Mouse (Mus musculus) intestine, embryonic 14.5 days (tissue): ENCODE data around the gene Rnf213. TPM values are rescaled to one million over a fixed set of nuclear protein-coding genes. Genes with fewer than 3 reads are reported as not detected.

ENCODE experiments used
- ATAC-seq: fragments of 200-750 bp; cut with Nextera tagmentation; replicated peaks from 2 replicates; pipeline ENCODE4 v1.8.0; 2017; ENCODE audit warnings: low read depth, moderate number of reproducible peaks, moderate TSS enrichment, moderate library complexity; ENCODE audit not compliant: low FRiP score, low TSS enrichment
- DNase-seq: peaks from one replicate; pipeline ENCODE4 v3.0.0-alpha.2; 2018; ENCODE audit warnings: low spot score
- H3K27ac ChIP-seq: fragments of 300-500 bp; sonication (generic); 2 replicates; pipeline ENCODE4 v1.5.1; 2014; ENCODE audit warnings: low read depth, mild to moderate bottlenecking, control low read depth
- H3K27me3 ChIP-seq: fragments of 300-500 bp; sonication (generic); replicated peaks from 2 replicates; pipeline ENCODE4 v1.6.1; 2014; ENCODE audit warnings: low read length, control low read depth; ENCODE audit not compliant: control insufficient read depth, insufficient read depth
- H3K36me3 ChIP-seq: fragments of 300-500 bp; sonication (generic); 2 replicates; pipeline ENCODE4 v1.6.1; 2014; ENCODE audit warnings: low read length, control low read depth; ENCODE audit not compliant: control insufficient read depth, insufficient read depth
- H3K4me1 ChIP-seq: fragments of 300-500 bp; sonication (generic); replicated peaks from 2 replicates; pipeline ENCODE4 v1.6.1; 2014; ENCODE audit warnings: low read length, control low read depth, mixed read lengths; ENCODE audit not compliant: control insufficient read depth, insufficient read depth
- H3K4me2 ChIP-seq: fragments of 300-500 bp; sonication (generic); 2 replicates; pipeline ENCODE4 v1.6.1; 2014; ENCODE audit warnings: low read length
- H3K4me3 ChIP-seq: fragments of 300-500 bp; sonication (generic); 2 replicates; pipeline ENCODE4 v1.5.1; 2014; ENCODE audit warnings: low read depth, low read length, control low read depth, mixed read lengths
- H3K9ac ChIP-seq: fragments of 300-500 bp; sonication (generic); 2 replicates; pipeline ENCODE4 v1.6.1; 2014; ENCODE audit warnings: mild to moderate bottlenecking, low read length
- H3K9me3 ChIP-seq: fragments of 300-500 bp; sonication (generic); 2 replicates; pipeline ENCODE4 v1.6.1; 2016; ENCODE audit warnings: low read length, control low read depth; ENCODE audit not compliant: control insufficient read depth
- WGBS: fragments of 180-500 bp; shearing (Covaris S2); extraction: QIAGEN DNeasy Blood & Tissue Kit; methylation state at CpG from one replicate; pipeline ENCODE4 v1.1.7; 2014; 5-methylcytosine and 5-hydroxymethylcytosine counted together
- polyA plus RNA-seq: library from polyadenylated mRNA; unstranded; fragments of >200 nt; fragmentation: Nextera tagmentation; extraction: Ambion mirVana; gene quantifications from 2 replicates; pipeline ENCODE4 v1.2.1, GENCODE M21; 2014

Rnf213 gene
- polyA plus RNA-seq, 1 experiment from 2014 or later = 18.0 TPM

DNA sequence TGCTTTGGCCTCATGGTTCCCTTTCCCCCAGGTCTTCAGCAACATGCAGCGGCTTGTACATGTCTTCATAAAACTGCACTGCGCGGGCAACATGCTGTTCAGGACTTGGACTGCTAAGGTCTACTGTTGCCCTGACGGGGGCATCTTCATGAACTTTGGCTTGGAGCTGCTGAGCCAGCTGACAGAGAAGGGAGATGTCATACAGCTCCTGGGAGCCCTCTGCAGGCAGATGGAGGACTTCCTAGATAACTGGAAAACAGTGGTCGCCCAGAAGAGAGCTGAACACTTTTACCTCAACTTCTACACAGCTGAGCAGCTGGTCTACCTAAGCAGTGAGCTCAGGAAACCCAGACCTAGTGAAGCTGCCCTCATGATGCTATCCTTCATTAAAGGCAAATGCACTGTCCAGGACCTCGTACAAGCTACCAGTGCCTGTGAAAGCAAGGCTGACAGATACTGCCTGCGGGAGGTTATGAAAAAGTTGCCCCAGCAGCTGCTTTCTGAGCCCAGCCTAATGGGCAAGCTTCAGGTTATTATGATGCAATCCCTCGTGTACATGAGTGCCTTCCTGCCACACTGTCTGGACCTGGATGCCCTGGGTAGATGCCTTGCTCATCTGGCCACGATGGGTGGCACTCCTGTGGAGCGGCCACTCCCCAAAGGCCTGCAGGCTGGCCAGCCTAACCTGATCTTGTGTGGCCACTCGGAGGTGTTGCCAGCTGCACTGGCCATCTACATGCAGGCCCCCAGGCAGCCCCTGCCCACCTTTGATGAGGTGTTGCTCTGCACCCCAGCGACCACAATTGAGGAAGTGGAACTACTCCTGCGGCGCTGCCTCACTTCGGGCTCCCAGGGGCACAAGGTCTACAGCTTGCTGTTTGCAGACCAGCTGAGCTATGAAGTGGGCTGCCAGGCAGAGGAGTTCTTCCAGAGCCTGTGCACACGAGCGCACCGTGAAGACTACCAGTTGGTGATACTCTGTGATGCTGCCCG, 43.3 kb downstream of the Rnf213 start:
- Histone ChIP-seq H3K4me2 (no peak overlapping the region), H3K27ac (no peak overlapping the region), H3K4me1 (no peaks in the 10 kb centered on the region), H3K27me3 (no peaks in the 10 kb centered on the region), H3K4me3 (no peak overlapping the region), H3K9ac (no peak overlapping the region), H3K9me3 (no peaks in the 10 kb centered on the region), H3K36me3 (peaks cover 36% of the 10 kb centered on the region)
- DNase-seq (no peak), ATAC-seq (no peak)
- 81% methylated on average over 19 of the region's 19 CpGs for WGBS

GRCm38 (mm10) chr11:119438776-119439175, 45.9 kb downstream of the Rnf213 start:
- ATAC-seq = no peak
- Histone ChIP-seq H3K9me3 (no peaks in the 10 kb centered on the region), H3K36me3 (peaks cover 47% of the 10 kb centered on the region), H3K4me3 (no peak overlapping the region), H3K9ac (no peak overlapping the region), H3K27ac (no peak overlapping the region), H3K27me3 (no peaks in the 10 kb centered on the region), H3K4me2 (no peak overlapping the region), H3K4me1 (no peaks in the 10 kb centered on the region)
- DNase-seq = no peak
- WGBS = 75% methylated on average over 8 of the region's 8 CpGs

DNA sequence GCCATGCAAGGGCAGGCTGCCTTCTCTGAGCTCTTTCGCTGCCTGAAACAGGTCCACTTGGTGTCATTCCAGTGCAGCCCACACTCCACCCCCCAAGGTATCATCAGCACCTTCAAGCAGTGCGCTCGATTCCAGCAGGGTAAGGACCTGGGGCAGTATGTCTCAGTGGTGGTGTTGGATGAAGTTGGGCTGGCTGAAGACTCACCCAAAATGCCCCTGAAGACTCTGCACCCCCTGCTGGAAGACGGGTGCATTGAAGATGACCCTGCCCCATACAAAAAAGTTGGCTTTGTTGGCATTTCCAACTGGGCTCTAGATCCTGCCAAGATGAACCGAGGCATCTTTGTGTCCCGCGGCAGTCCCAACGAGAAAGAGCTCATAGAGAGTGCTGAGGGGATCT, 49.3 kb downstream of the Rnf213 start:
- Histone ChIP-seq H3K36me3 (peaks cover 41% of the 10 kb centered on the region; the same call in 1 of the 2 replicates), H3K27ac (no peak overlapping the region), H3K4me3 (no peak overlapping the region), H3K27me3 (no peaks in the 10 kb centered on the region), H3K4me1 (no peaks in the 10 kb centered on the region), H3K9me3 (no peaks in the 10 kb centered on the region), H3K9ac (no peak overlapping the region), H3K4me2 (no peak overlapping the region)
- no peak for DNase-seq
- no peak for ATAC-seq
- 89% methylated on average over 8 of the region's 8 CpGs for WGBS

DNA sequence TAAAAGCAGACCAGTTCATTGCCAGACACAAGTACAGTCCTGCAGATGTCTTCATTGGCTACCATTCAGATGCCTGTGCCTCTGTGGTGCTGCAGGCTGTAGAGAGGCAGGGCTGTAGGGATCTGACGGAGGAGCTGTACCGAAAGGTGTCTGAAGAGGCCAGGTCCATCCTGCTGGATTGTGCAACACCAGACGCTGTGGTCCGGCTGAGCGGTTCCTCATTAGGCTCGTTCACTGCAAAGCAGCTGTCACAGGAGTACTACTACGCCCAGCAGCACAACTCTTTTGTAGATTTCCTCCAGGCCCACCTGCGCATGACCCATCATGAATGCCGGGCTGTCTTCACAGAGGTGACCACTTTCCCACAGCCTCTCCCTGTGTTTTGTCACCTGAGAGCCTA, 50.5 kb downstream of the Rnf213 start:
- WGBS = 92% methylated on average over 9 of the region's 9 CpGs
- no peak for ATAC-seq

GRCm38 (mm10) chr11:119456097-119456496, 63.2 kb downstream of the Rnf213 start:
- no peaks in the 10 kb centered on the region for H3K4me1 ChIP-seq
- ATAC-seq (no peak), DNase-seq (no peak)
- H3K4me3 ChIP-seq = no peak overlapping the region
- H3K27ac ChIP-seq = no peak overlapping the region
- WGBS = 84% methylated on average over 4 of the region's 4 CpGs
- H3K36me3 ChIP-seq = peaks cover 24% of the 10 kb centered on the region
- H3K9ac ChIP-seq = no peak overlapping the region
- H3K4me2 ChIP-seq = no peak overlapping the region
- no peaks in the 10 kb centered on the region for H3K27me3 ChIP-seq
- H3K9me3 ChIP-seq = no peaks in the 10 kb centered on the region

More for the DNA sequence above, 50.5 kb downstream of the Rnf213 start:
- H3K9ac ChIP-seq = no peak overlapping the region
- peaks cover 36% of the 10 kb centered on the region; the same call in 1 of the 2 replicates for H3K36me3 ChIP-seq
- H3K4me3 ChIP-seq = no peak overlapping the region
- H3K27ac ChIP-seq = no peak overlapping the region
- H3K27me3 ChIP-seq = no peaks in the 10 kb centered on the region
- H3K4me2 ChIP-seq = no peak overlapping the region
- no peaks in the 10 kb centered on the region for H3K4me1 ChIP-seq
- no peak for DNase-seq
- H3K9me3 ChIP-seq = no peaks in the 10 kb centered on the region

GRCm38 (mm10) chr11:119477876-119478275, 85.0 kb downstream of the Rnf213 start:
- H3K27me3 ChIP-seq = no peaks in the 10 kb centered on the region
- H3K27ac ChIP-seq = no peak overlapping the region
- no peaks in the 10 kb centered on the region for H3K4me1 ChIP-seq
- no peak overlapping the region for H3K4me3 ChIP-seq
- H3K36me3 ChIP-seq = peaks cover 36% of the 10 kb centered on the region
- WGBS = 91% methylated on average over 4 of the region's 4 CpGs
- no peak for DNase-seq
- no peak overlapping the region for H3K9ac ChIP-seq
- no peak overlapping the region for H3K4me2 ChIP-seq
- no peak for ATAC-seq
- H3K9me3 ChIP-seq = no peaks in the 10 kb centered on the region

DNA sequence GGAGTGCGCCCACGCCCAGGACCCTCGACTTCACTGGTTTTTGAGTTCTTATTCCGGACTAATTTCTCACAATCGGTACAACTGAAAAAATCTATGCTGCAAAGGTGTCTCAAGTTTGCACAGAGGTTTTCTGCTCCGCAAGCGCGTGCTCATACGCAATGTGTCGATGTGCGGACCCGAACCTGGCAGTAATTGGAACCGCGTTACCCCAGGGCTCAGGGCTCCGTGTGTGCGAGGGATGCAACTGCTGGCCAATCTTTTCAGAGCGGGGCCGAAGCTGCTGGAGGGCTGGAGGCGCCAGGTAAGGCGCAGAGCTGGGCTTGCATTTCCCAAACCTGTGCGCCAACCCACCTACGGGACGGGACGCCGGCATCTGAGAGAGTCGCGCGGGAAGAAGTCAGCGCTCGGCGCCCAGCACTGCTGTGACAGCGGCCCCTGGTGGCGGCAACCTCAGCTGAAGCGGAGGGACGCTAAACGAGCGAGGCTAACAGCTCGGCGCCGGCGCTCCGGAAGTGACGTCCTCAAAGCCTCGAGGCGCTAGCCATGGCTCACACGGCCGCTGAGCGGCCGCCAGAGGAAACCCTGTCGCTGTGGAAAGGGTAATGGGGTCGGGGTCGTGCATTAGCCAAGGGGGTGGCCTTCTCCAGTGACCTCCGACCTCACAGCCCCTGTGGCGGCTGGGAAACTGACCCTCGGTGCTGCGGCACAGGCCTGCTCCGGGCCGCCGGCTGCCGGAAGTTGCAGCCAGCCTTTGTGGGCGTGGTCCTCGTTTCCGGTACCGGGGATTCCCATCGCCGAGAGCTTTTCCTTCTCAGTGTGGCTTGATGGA, 98.2 kb downstream of the Rnf213 start, which contains the start of gene Endov:
TSS of gene Endov (plus strand) at position 487 of the 829 bp plus-strand sequence.
- Histone ChIP-seq H3K36me3 (peaks cover 19% of the 10 kb centered on the region), H3K4me2 (peak within 1 kb of the TSS; percentile 67), H3K4me1 (peaks cover 13% of the 10 kb centered on the region), H3K9me3 (no peaks in the 10 kb centered on the region), H3K4me3 (peak within 1 kb of the TSS; percentile 82), H3K27ac (peak within 1 kb of the TSS; percentile 87), H3K27me3 (no peaks in the 10 kb centered on the region), H3K9ac (peak within 1 kb of the TSS; percentile 89)
- DNase-seq = peak; percentile 99
- peak; percentile 95 for ATAC-seq
- under 1% methylated on average over 66 of the region's 66 CpGs for WGBS

GRCm38 (mm10) chr11:119491690-119492087, 98.8 kb downstream of the Rnf213 start:
- Histone ChIP-seq H3K4me1 (peaks cover 13% of the 10 kb centered on the region), H3K9me3 (no peaks in the 10 kb centered on the region)
- ATAC-seq = 0 out of 2 replicates have a peak, but pooled peaks have one; percentile 2

More at GRCm38 (mm10) chr11:119491690-119492087, 98.8 kb downstream of the Rnf213 start:
- peak overlapping the region; percentile 67 for H3K4me2 ChIP-seq
- H3K4me3 ChIP-seq = peak overlapping the region; percentile 82
- no peaks in the 10 kb centered on the region for H3K27me3 ChIP-seq
- peak overlapping the region; percentile 89 for H3K9ac ChIP-seq
- WGBS = 4% methylated on average over 27 of the region's 27 CpGs
- no peak for DNase-seq
- peaks cover 13% of the 10 kb centered on the region; the same call in 1 of the 2 replicates for H3K36me3 ChIP-seq
- H3K27ac ChIP-seq = peak overlapping the region; percentile 87
